Mouse (Mus musculus): ENCODE data around the gene Gdf15. TPM values are rescaled to one million over a fixed set of nuclear protein-coding genes. Genes with fewer than 3 reads are reported as not detected.

Gene Gdf15
- total and polyA plus RNA-seq, 3 experiments, result 0.15 to 0.63 TPM; not detected in 1

DNA sequence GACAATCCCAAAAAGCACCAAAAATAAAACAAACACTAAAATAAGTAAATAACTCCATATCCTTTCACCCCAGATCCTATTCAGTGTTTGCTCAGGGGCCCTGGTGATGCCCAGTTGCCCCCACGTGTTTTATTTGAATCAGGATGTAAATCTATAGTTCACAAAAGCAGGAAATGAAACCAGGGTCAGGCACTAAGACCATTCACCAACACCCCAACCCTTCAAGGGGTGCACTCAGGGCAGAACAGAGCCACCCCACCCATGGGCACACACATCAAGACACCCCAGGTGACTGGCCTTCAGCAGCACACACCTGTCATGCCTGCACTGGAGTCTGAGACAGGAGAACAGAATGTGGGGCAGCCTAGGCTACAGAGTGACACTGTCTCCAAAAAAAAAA is 21.9 kb upstream of the Gdf15 start:
- Histone ChIP-seq H3K79me2 (ENCODE audit: control insufficient read depth, insufficient read depth, low read length, poor library complexity) (no peaks in the 10 kb centered on the region), H3K4me3 (ENCODE audit: control insufficient read depth in 1 of 2, insufficient read depth in 1 of 2, low read depth in 2 of 2, low read length in 2 of 2) (no peak overlapping the region), H3K27ac (ENCODE audit: control insufficient read depth, low read depth, low read length) (no peak overlapping the region), H3K27me3 (ENCODE audit: control insufficient read depth in 1 of 2, insufficient read depth in 2 of 2, low read length in 2 of 2) (no peaks in the 10 kb centered on the region), H3K36me3 (ENCODE audit: control insufficient read depth in 1 of 2, insufficient read depth in 2 of 2, low read length in 2 of 2) (peaks cover 2 to 10% of the 10 kb centered on the region in 2 experiments; a peak in 3 of 4 replicates), H3K9me3 (replicated peaks; ENCODE audit: insufficient read depth, low read length) (no peaks in the 10 kb centered on the region), H3K4me1 (ENCODE audit: control insufficient read depth in 1 of 2, insufficient read depth in 2 of 2, low read length in 2 of 2) (peaks cover 10 to 19% of the 10 kb centered on the region in 2 experiments), H3K9ac (ENCODE audit: control insufficient read depth, low read depth, low read length, poor library complexity, severe bottlenecking) (no peak overlapping the region)
- DNase-seq (ENCODE audit: low read depth, low spot score), result no peak
- TF ChIP-seq POLR2AphosphoS2 (IDR thresholded peaks at IDR 0.05; ENCODE audit: low read length) (no peak), USF2 (IDR thresholded peaks at IDR 0.05; ENCODE audit: borderline replicate concordance in 1 of 2, insufficient read depth in 1 of 2, low read depth in 1 of 2, low read length in 2 of 2) (no peak), MAZ (IDR thresholded peaks at IDR 0.05; ENCODE audit: low read depth, low read length) (no peak), TAL1 (IDR thresholded peaks at IDR 0.05; ENCODE audit: low read length) (no peak), ZMIZ1 (IDR thresholded peaks at IDR 0.05; ENCODE audit: low read depth, low read length) (no peak), NRF1 (IDR thresholded peaks at IDR 0.05; ENCODE audit: insufficient read depth, low read depth, low read length, poor library complexity, severe bottlenecking) (no peak), ZC3H11A (IDR thresholded peaks at IDR 0.05; ENCODE audit: low read depth, low read length) (no peak), MYB (IDR thresholded peaks at IDR 0.05; ENCODE audit: low read depth, low read length) (no peak), CTCF (IDR thresholded peaks at IDR 0.05 in 2 of 3, conservative IDR thresholded peaks at IDR 0.05 in 1 of 3; ENCODE audit: control insufficient read depth in 1 of 3, insufficient read depth in 1 of 3, low read depth in 2 of 3, low read length in 3 of 3, poor library complexity in 1 of 3, severe bottlenecking in 1 of 3) (no peak), E2F4 (IDR thresholded peaks at IDR 0.05; ENCODE audit: borderline replicate concordance, low read depth, low read length) (no peak)

DNA sequence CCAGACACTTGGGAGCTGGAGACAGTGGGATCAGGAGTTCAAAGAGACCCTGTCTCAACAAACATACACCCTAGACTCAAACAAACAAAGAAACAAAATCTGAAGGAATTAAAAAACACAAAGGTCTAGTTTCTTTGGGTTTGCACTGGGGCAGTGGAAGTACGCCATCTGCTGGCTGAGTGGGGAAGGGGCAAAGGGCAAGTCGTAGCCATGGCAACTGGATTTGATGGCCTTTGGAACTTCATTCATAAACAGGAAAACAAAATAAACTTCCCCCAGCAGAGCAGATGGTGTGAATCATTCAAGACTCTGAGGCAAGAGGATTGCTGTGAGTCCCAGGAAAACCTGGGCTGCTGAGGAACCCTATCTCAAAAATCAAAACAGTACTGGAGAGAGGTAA is 21.0 kb upstream of the Gdf15 start:
- H3K79me2 ChIP-seq (ENCODE audit: control insufficient read depth, insufficient read depth, low read length, poor library complexity), result no peaks in the 10 kb centered on the region
- peak; percentile 52 for DNase-seq (ENCODE audit: low read depth, low spot score)
- no peak overlapping the region for H3K9ac ChIP-seq (ENCODE audit: control insufficient read depth, low read depth, low read length, poor library complexity, severe bottlenecking)
- H3K27ac ChIP-seq (ENCODE audit: control insufficient read depth, low read depth, low read length), result no peak overlapping the region
- no peak for TF ChIP-seq BHLHE40 (IDR thresholded peaks at IDR 0.05; ENCODE audit: borderline replicate concordance, low read depth, low read length)
- peak; percentile 57 for TF ChIP-seq RAD21 (IDR thresholded peaks at IDR 0.05; ENCODE audit: low read depth, low read length)
- peak; percentile 68 for TF ChIP-seq SMC3 (IDR thresholded peaks at IDR 0.05; ENCODE audit: low read depth, low read length)
- TF ChIP-seq CTCF (IDR thresholded peaks at IDR 0.05 in 2 of 3, conservative IDR thresholded peaks at IDR 0.05 in 1 of 3; ENCODE audit: control insufficient read depth in 1 of 3, insufficient read depth in 1 of 3, low read depth in 2 of 3, low read length in 3 of 3, poor library complexity in 1 of 3, severe bottlenecking in 1 of 3), result peak; percentile 83 to 95 (median 84)
- no peaks in the 10 kb centered on the region for H3K27me3 ChIP-seq (ENCODE audit: control insufficient read depth in 1 of 2, insufficient read depth in 2 of 2, low read length in 2 of 2)
- H3K9me3 ChIP-seq (replicated peaks; ENCODE audit: insufficient read depth, low read length), result no peaks in the 10 kb centered on the region
- no peak overlapping the region for H3K4me3 ChIP-seq (ENCODE audit: control insufficient read depth in 1 of 2, insufficient read depth in 1 of 2, low read depth in 2 of 2, low read length in 2 of 2)
- H3K4me1 ChIP-seq (ENCODE audit: control insufficient read depth in 1 of 2, insufficient read depth in 2 of 2, low read length in 2 of 2), result peaks cover 8 to 22% of the 10 kb centered on the region in 2 experiments
- H3K36me3 ChIP-seq (ENCODE audit: control insufficient read depth in 1 of 2, insufficient read depth in 2 of 2, low read length in 2 of 2), result peaks cover 2 to 19% of the 10 kb centered on the region in 2 experiments; a peak in 3 of 4 replicates

DNA sequence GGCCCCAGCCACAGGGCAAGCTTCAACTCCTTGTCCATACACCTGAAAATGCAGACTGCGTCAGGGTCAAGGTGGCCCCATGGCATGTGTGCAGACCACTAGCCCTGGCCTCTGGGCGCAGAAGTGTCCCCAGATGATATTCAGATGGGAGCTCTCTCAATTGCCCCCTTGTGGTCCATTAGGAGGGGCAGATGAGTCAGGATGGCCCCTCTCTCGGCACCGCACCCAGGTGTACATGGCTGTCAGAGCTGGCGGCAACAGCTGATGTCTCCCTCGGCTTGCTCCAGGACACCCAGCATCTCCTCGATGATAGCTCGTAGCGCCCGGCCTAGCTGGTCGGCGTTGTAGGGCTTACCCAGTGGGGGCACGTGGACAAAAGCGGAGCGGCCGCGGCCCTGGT is 18.1 kb upstream of the Gdf15 start:
- Histone ChIP-seq H3K9ac (ENCODE audit: control insufficient read depth, low read depth, low read length, poor library complexity, severe bottlenecking) (no peak overlapping the region), H3K9me3 (replicated peaks; ENCODE audit: insufficient read depth, low read length) (no peaks in the 10 kb centered on the region), H3K27me3 (ENCODE audit: control insufficient read depth in 1 of 2, insufficient read depth in 2 of 2, low read length in 2 of 2) (no peaks in the 10 kb centered on the region), H3K79me2 (ENCODE audit: control insufficient read depth, insufficient read depth, low read length, poor library complexity) (no peaks in the 10 kb centered on the region), H3K27ac (ENCODE audit: control insufficient read depth, low read depth, low read length) (no peak overlapping the region), H3K36me3 (ENCODE audit: control insufficient read depth in 1 of 2, insufficient read depth in 2 of 2, low read length in 2 of 2) (peaks cover 2 to 24% of the 10 kb centered on the region in 2 experiments; a peak in 3 of 4 replicates), H3K4me3 (ENCODE audit: control insufficient read depth in 1 of 2, insufficient read depth in 1 of 2, low read depth in 2 of 2, low read length in 2 of 2) (no peak overlapping the region), H3K4me1 (ENCODE audit: control insufficient read depth in 1 of 2, insufficient read depth in 2 of 2, low read length in 2 of 2) (peaks cover 9 to 30% of the 10 kb centered on the region in 2 experiments)
- TF ChIP-seq NRF1 (IDR thresholded peaks at IDR 0.05; ENCODE audit: insufficient read depth, low read depth, low read length, poor library complexity, severe bottlenecking) (no peak), USF2 (IDR thresholded peaks at IDR 0.05; ENCODE audit: borderline replicate concordance in 1 of 2, insufficient read depth in 1 of 2, low read depth in 1 of 2, low read length in 2 of 2) (no peak), ZMIZ1 (IDR thresholded peaks at IDR 0.05; ENCODE audit: low read depth, low read length) (no peak), POLR2A (IDR thresholded peaks at IDR 0.05; ENCODE audit: control insufficient read depth in 1 of 2, insufficient read depth in 1 of 2, low read depth in 1 of 2, low read length in 2 of 2, poor library complexity in 1 of 2) (no peak), TBP (IDR thresholded peaks at IDR 0.05; ENCODE audit: low read depth, low read length) (no peak), ELF1 (IDR thresholded peaks at IDR 0.05; ENCODE audit: low read depth, low read length) (no peak), ZC3H11A (IDR thresholded peaks at IDR 0.05; ENCODE audit: low read depth, low read length) (no peak), ETS1 (IDR thresholded peaks at IDR 0.05; ENCODE audit: low read depth, low read length) (no peak), RCOR1 (IDR thresholded peaks at IDR 0.05; ENCODE audit: low read depth, low read length) (no peak), POLR2AphosphoS2 (IDR thresholded peaks at IDR 0.05; ENCODE audit: low read length) (no peak), MEF2A (IDR thresholded peaks at IDR 0.05; ENCODE audit: extremely low read depth, insufficient replicate concordance, low read depth, low read length, poor library complexity, severe bottlenecking) (no peak), CHD2 (IDR thresholded peaks at IDR 0.05; ENCODE audit: low read length) (no peak)
- DNase-seq (ENCODE audit: low read depth, low spot score), result no peak

Data from MEL (cell line).